Mouse (Mus musculus) heart, postnatal 0 days (tissue): Measurements from ENCODE around the gene Cep57.
"Not testable (repeated sequence)": the region's sequence is repeated elsewhere in the genome, so short reads cannot be mapped to it uniquely, and the experiment has no call there.

ENCODE experiments used
- CTCF ChIP-seq: IDR thresholded peaks from 2 replicates; pipeline ENCODE4 v1.5.1; 2016; ENCODE audit warnings: antibody characterized with exemption, control low read depth, low read depth
- EP300 ChIP-seq: IDR thresholded peaks from 2 replicates; pipeline ENCODE4 v1.6.1; 2016; ENCODE audit warnings: antibody characterized with exemption, low read depth

- not testable (repeated sequence) for TF ChIP-seq CTCF, EP300
These were observed 36.0 kb downstream of the Cep57 start for GRCm38 (mm10) chr9:13790864-13791263.
